Mouse (Mus musculus) cortical plate, adult 2 months (tissue): ENCODE measurements at regions not wholly inside any gene's neighbourhood (a gene's known extent, or its start where the extent isn't known, plus 50 kb on each side); places are given as distances from the start of the nearest gene placed in this dataset.

ENCODE experiments used
- CTCF ChIP-seq: fragments of 200-500 bp; IDR thresholded peaks from 2 replicates; pipeline ENCODE4 v1.5.1; 2011; ENCODE audit warnings: mild to moderate bottlenecking, control low read depth, low read length; ENCODE audit not compliant: insufficient read depth; ENCODE audit errors: extremely low read depth
- POLR2A ChIP-seq: fragments of 200-500 bp; IDR thresholded peaks from 2 replicates; pipeline ENCODE4 v1.6.1; 2011; ENCODE audit warnings: mild to moderate bottlenecking, low read length, control low read depth; ENCODE audit not compliant: insufficient read depth; ENCODE audit errors: extremely low read depth

DNA sequence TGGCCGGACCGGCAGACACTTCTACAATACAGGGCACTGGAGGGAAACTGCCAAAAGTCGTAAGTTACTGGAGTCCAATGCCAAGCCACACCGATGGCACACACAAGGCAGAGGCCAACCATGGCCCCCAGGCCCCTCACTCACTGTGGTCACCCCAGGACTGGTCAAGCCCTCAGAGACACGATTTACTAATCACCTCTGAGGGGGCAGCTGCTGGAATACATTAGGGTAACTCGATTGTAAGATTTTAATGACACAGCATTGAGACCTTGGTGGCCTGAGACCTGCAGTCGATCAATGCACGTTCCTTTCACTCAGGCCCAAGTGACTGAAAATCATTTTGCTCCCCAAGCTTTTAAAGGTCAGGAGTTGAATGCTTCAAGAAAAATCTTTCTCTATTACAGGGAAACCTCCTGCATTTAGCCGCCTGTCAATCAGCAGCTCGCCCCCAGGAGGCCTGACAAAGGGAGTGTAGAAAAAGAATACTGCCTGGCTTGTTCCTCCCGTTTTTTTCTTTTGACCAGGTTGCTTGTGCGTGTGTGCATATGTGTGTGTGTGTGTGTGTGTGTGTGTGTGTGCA, 156.2 kb downstream of the Tle3 start:
- TF ChIP-seq CTCF (no peak), POLR2A (no peak)
